Mouse (Mus musculus) CH12.LX (cell line): Measurements from ENCODE around the gene Gm21973.

ENCODE experiments used
- CHD2 ChIP-seq: IDR thresholded peaks from 2 replicates; pipeline ENCODE4 v1.6.1; 2011; ENCODE audit warnings: low read length, improper control_type of control experiment
- CTCF ChIP-seq, 2 experiments: IDR thresholded peaks in 1 of 2; conservative IDR thresholded peaks in 1 of 2; 2 replicates each; pipeline ENCODE4 v1.5.1; 2011 to 2012; ENCODE audit warnings: low read depth in 2 of 2, low read length in 2 of 2, improper control_type of control experiment in 1 of 2, inconsistent platforms in 1 of 2, mild to moderate bottlenecking in 1 of 2, moderate library complexity in 1 of 2
- MYC ChIP-seq: IDR thresholded peaks from 2 replicates; pipeline ENCODE4 v1.6.1; 2011; ENCODE audit warnings: low read depth, mild to moderate bottlenecking, improper control_type of control experiment, low read length
- PAX5 ChIP-seq: IDR thresholded peaks from 2 replicates; pipeline ENCODE4 v1.6.1; 2012; ENCODE audit warnings: low read length, inconsistent platforms, mixed read lengths

GRCm38 (mm10) chr15:10379757-10380458 is 54.7 kb downstream of the Gm21973 start:
- TF ChIP-seq MYC (no peak), CTCF (conservative IDR thresholded peaks at IDR 0.05 in 1 of 2, IDR thresholded peaks at IDR 0.05 in 1 of 2; ENCODE audit: low read depth in 2 of 2, low read length in 2 of 2) (no peak), PAX5 (no peak), CHD2 (no peak)
